Mouse (Mus musculus): ENCODE results near the gene Lbhd1. TPM values are rescaled to one million over a fixed set of nuclear protein-coding genes. Genes with fewer than 3 reads are reported as not detected.

Lbhd1 gene
- polyA plus RNA-seq, 1 experiment, result not detected

Other genes with a start within 250 kb of the Lbhd1 start
- not detected in 2 replicates for gene Chrm1, start 219.9 kb upstream of the Lbhd1 start, polyA plus RNA-seq (2012; ENCODE audit: low replicate concordance)
- gene Slc3a2, start 160.4 kb upstream of the Lbhd1 start, polyA plus RNA-seq (2012; ENCODE audit: low replicate concordance), result 129 and 167 TPM in 2 replicates
- 21.6 and 29.2 TPM in 2 replicates for gene Wdr74, start 147.9 kb upstream of the Lbhd1 start, polyA plus RNA-seq (2012; ENCODE audit: low replicate concordance)
- gene 1700092M07Rik, start 143.0 kb upstream of the Lbhd1 start, polyA plus RNA-seq (2012; ENCODE audit: low replicate concordance), result not detected in 2 replicates
- gene Stx5a, start 142.3 kb upstream of the Lbhd1 start, polyA plus RNA-seq (2012; ENCODE audit: low replicate concordance), result 17.5 and 22.6 TPM in 2 replicates
- gene Nxf1, start 126.7 kb upstream of the Lbhd1 start, polyA plus RNA-seq (2012; ENCODE audit: low replicate concordance), result 39.0 and 42.9 TPM in 2 replicates
- gene Tmem223, start 112.7 kb upstream of the Lbhd1 start, polyA plus RNA-seq (2012; ENCODE audit: low replicate concordance), result 69.6 and 147 TPM in 2 replicates
- gene Tmem179b, start 109.3 kb upstream of the Lbhd1 start, polyA plus RNA-seq (2012; ENCODE audit: low replicate concordance), result 19.3 and 85.5 TPM in 2 replicates
- gene Taf6l, start 97.3 kb upstream of the Lbhd1 start, polyA plus RNA-seq (2012; ENCODE audit: low replicate concordance), result 47.7 and 56.1 TPM in 2 replicates
- gene Polr2g, start 85.2 kb upstream of the Lbhd1 start, polyA plus RNA-seq (2012; ENCODE audit: low replicate concordance), result 4.5 and 17.9 TPM in 2 replicates
- gene Zbtb3, start 81.2 kb upstream of the Lbhd1 start, polyA plus RNA-seq (2012; ENCODE audit: low replicate concordance), result 0.39 and 2.0 TPM in 2 replicates
- 4.0 and 4.6 TPM in 2 replicates for gene Ttc9c, start 64.4 kb upstream of the Lbhd1 start, polyA plus RNA-seq (2012; ENCODE audit: low replicate concordance)
- 59.4 and 120 TPM in 2 replicates for gene Hnrnpul2, start 63.7 kb upstream of the Lbhd1 start, polyA plus RNA-seq (2012; ENCODE audit: low replicate concordance)
- 40.3 and 101 TPM in 2 replicates for gene AC129217.1, start 54.0 kb upstream of the Lbhd1 start, polyA plus RNA-seq (2012; ENCODE audit: low replicate concordance)
- gene Bscl2, start 46.3 kb upstream of the Lbhd1 start, polyA plus RNA-seq (2012; ENCODE audit: low replicate concordance), result 36.5 and 111 TPM in 2 replicates
- gene Gng3, start 44.5 kb upstream of the Lbhd1 start, polyA plus RNA-seq (2012; ENCODE audit: low replicate concordance), result not detected in 2 replicates
- gene Lrrn4cl, start 33.0 kb upstream of the Lbhd1 start, polyA plus RNA-seq (2012; ENCODE audit: low replicate concordance), result 0.09 and 0.24 TPM in 2 replicates
- 78.0 and 79.9 TPM in 2 replicates for gene Ubxn1, start 12.2 kb upstream of the Lbhd1 start, polyA plus RNA-seq (2012; ENCODE audit: low replicate concordance)
- gene Uqcc3, start 2.8 kb upstream of the Lbhd1 start, polyA plus RNA-seq (2012; ENCODE audit: low replicate concordance), result 10.7 and 29.9 TPM in 2 replicates
- not detected in 2 replicates for gene Gm49403, start 198 bp downstream of the Lbhd1 start, polyA plus RNA-seq (2012; ENCODE audit: low replicate concordance)
- gene 1810009A15Rik, start 5.1 kb downstream of the Lbhd1 start, polyA plus RNA-seq (2012; ENCODE audit: low replicate concordance), result 12.1 and 24.9 TPM in 2 replicates
- gene Gm49416, start 5.2 kb downstream of the Lbhd1 start, polyA plus RNA-seq (2012; ENCODE audit: low replicate concordance), result 0.92 and 16.1 TPM in 2 replicates
- gene Ints5, start 9.3 kb downstream of the Lbhd1 start, polyA plus RNA-seq (2012; ENCODE audit: low replicate concordance), result 35.0 and 93.2 TPM in 2 replicates
- 35.8 and 36.8 TPM in 2 replicates for gene Ganab, start 14.3 kb downstream of the Lbhd1 start, polyA plus RNA-seq (2012; ENCODE audit: low replicate concordance)
- 110 and 144 TPM in 2 replicates for gene B3gat3, start 36.6 kb downstream of the Lbhd1 start, polyA plus RNA-seq (2012; ENCODE audit: low replicate concordance)
- gene Rom1, start 45.6 kb downstream of the Lbhd1 start, polyA plus RNA-seq (2012; ENCODE audit: low replicate concordance), result 28.2 and 31.8 TPM in 2 replicates
- 92.9 and 101 TPM in 2 replicates for gene Eml3, start 45.8 kb downstream of the Lbhd1 start, polyA plus RNA-seq (2012; ENCODE audit: low replicate concordance)
- gene Mta2, start 58.1 kb downstream of the Lbhd1 start, polyA plus RNA-seq (2012; ENCODE audit: low replicate concordance), result 33.6 and 60.7 TPM in 2 replicates
- gene Tut1, start 70.1 kb downstream of the Lbhd1 start, polyA plus RNA-seq (2012; ENCODE audit: low replicate concordance), result 41.2 and 58.4 TPM in 2 replicates
- 34.0 and 130 TPM in 2 replicates for gene Eef1g, start 83.3 kb downstream of the Lbhd1 start, polyA plus RNA-seq (2012; ENCODE audit: low replicate concordance)
- 6.4 and 8.8 TPM in 2 replicates for gene Ahnak, start 105.6 kb downstream of the Lbhd1 start, polyA plus RNA-seq (2012; ENCODE audit: low replicate concordance)
- gene Scgb1a1, start 204.2 kb downstream of the Lbhd1 start, polyA plus RNA-seq (2012; ENCODE audit: low replicate concordance), result not detected in 2 replicates

Measured in leukemia stem cell, adult 10-12 weeks (primary cell).